Mouse (Mus musculus) limb, embryonic 12.5 days (tissue): ENCODE results near the gene Chaf1b. TPM values are rescaled to one million over a fixed set of nuclear protein-coding genes. Genes with fewer than 3 reads are reported as not detected.

ENCODE experiments used
- polyA plus RNA-seq: library from polyadenylated mRNA; unstranded; fragments of >200 nt; fragmentation: Nextera tagmentation; extraction: Ambion mirVana; gene quantifications from 2 replicates; pipeline ENCODE4 v1.2.1, GENCODE M21; 2016

Chaf1b gene
- polyA plus RNA-seq, 1 experiment from 2014 or later = 110 TPM

Other genes with a start within 250 kb of the Chaf1b start
- 1.3 and 1.9 TPM in 2 replicates for gene Cbr3, start 200.7 kb upstream of the Chaf1b start, polyA plus RNA-seq
- 9.6 and 11.2 TPM in 2 replicates for gene Dop1b, start 172.0 kb upstream of the Chaf1b start, polyA plus RNA-seq
- 37.7 and 42.0 TPM in 2 replicates for gene Morc3, start 51.8 kb upstream of the Chaf1b start, polyA plus RNA-seq
- gene Cldn14, start 124.9 kb downstream of the Chaf1b start, polyA plus RNA-seq = not detected in 2 replicates
- 2.0 and 2.3 TPM in 2 replicates for gene Sim2, start 201.0 kb downstream of the Chaf1b start, polyA plus RNA-seq